Comparison of ENCODE assay signal across 9 mouse cellular contexts in genomic region chr14:30008733-30009575, GRCm38 (mm10). TPM values are rescaled to one million over a fixed set of nuclear protein-coding genes. Genes with fewer than 3 reads are reported as not detected.
DNase-seq lines count a peak whose midpoint lies in the region; ATAC-seq and TF ChIP-seq lines count a peak whose summit lies in the region.
"Had no signal": no experiment of that assay in that cellular context is flagged by ENCODE, and none has a peak within 500 bp of the region (broad histone marks: within the 10 kb centered on the region; RNA-seq: fewer than 3 reads in every experiment).

Il17rb (minus strand) TSS chr14:30008896.
Chdh (plus strand) TSS chr14:30009023.

- no peaks in the 10 kb centered on the region for H3K36me3 ChIP-seq in heart, embryonic 10.5 days
- no peaks in the 10 kb centered on the region; the same call in 1 of the 2 replicates for H3K36me3 ChIP-seq in kidney, adult 2 months (ENCODE audit: control insufficient read depth, insufficient read depth, low read length)
- no peaks in the 10 kb centered on the region for H3K36me3 ChIP-seq in liver, embryonic 15.5 days (replicated peaks)

- DNase-seq in ovary, adult 18-20 months (ENCODE audit: low spot score), result peak; percentile 50
- no peak for DNase-seq in ovary, postnatal 10 days (ENCODE audit: low spot score)
- DNase-seq in embryo, embryonic 10.5 days (ENCODE audit: low spot score), result peak; percentile 49
- DNase-seq in heart, embryonic 10.5 days (ENCODE audit: low spot score), result peak; percentile 79
- peak; percentile 93 for DNase-seq in kidney, adult 2 months
- DNase-seq in naive thymus-derived CD4-positive, alpha-beta T cell, adult 2 months (ENCODE audit: low read depth), result peak; percentile 52
- DNase-seq in thymus, postnatal 4 days, result peak; percentile 71

- peak within 1 kb of the TSS; percentile 62 for H3K4me3 ChIP-seq in heart, embryonic 10.5 days
- H3K4me3 ChIP-seq in kidney, adult 2 months (ENCODE audit: insufficient read depth, low read depth, low read length), result peak within 1 kb of the TSS; percentile 77
- peak within 1 kb of the TSS; percentile 49 for H3K4me3 ChIP-seq in liver, embryonic 15.5 days (replicated peaks)

- no peak for TF ChIP-seq CTCF in kidney, adult 2 months (conservative IDR thresholded peaks at IDR 0.05; ENCODE audit: insufficient read depth, insufficient read length, low read depth, low read length)

- 7% methylated on average over 54 of the region's 54 CpGs for WGBS in heart, embryonic 10.5 days
- 6% methylated on average over 54 of the region's 54 CpGs for WGBS in kidney, adult 2 months
- 8% methylated on average over 54 of the region's 54 CpGs for WGBS in liver, embryonic 15.5 days (ENCODE audit: insufficient replicate concordance)

- no peak for TF ChIP-seq POLR2A in kidney, adult 2 months (IDR thresholded peaks at IDR 0.05; ENCODE audit: low read depth, low read length)

- H3K27me3 ChIP-seq in heart, embryonic 10.5 days (ENCODE audit: insufficient read depth, poor library complexity, severe bottlenecking), result peaks cover 56% of the 10 kb centered on the region
- no peaks in the 10 kb centered on the region for H3K27me3 ChIP-seq in kidney, adult 2 months (replicated peaks; ENCODE audit: control insufficient read depth, insufficient read depth, low read length)
- H3K27me3 ChIP-seq in liver, embryonic 15.5 days, result peaks cover 34% of the 10 kb centered on the region

- peak; percentile 75 for ATAC-seq in liver, embryonic 15.5 days (ENCODE audit: insufficient read depth)

- peak within 1 kb of the TSS; percentile 49; the same call in 1 of the 2 replicates for H3K27ac ChIP-seq in heart, embryonic 10.5 days
- peak within 1 kb of the TSS; percentile 98 for H3K27ac ChIP-seq in kidney, adult 2 months (ENCODE audit: insufficient read depth, low read depth, low read length)
- H3K27ac ChIP-seq in liver, embryonic 15.5 days (replicated peaks), result peak within 1 kb of the TSS; percentile 59
- H3K27ac ChIP-seq: macrophage had no signal

- H3K9ac ChIP-seq in liver, embryonic 15.5 days, result no peak within 1 kb of the TSS; the same call in 1 of the 2 replicates

- no peaks in the 10 kb centered on the region for H3K9me3 ChIP-seq in heart, embryonic 10.5 days
- no peaks in the 10 kb centered on the region for H3K9me3 ChIP-seq in liver, embryonic 15.5 days (replicated peaks)

- H3K4me2 ChIP-seq in liver, embryonic 15.5 days, result peak within 1 kb of the TSS; percentile 57

- H3K4me1 ChIP-seq in heart, embryonic 10.5 days, result peaks cover 14% of the 10 kb centered on the region
- H3K4me1 ChIP-seq in kidney, adult 2 months (ENCODE audit: control insufficient read depth, insufficient read depth, low read length), result peaks cover 25% of the 10 kb centered on the region
- 0 out of 2 replicates have a peak, but pooled peaks cover 5% of the 10 kb centered on the region for H3K4me1 ChIP-seq in liver, embryonic 15.5 days (replicated peaks)

RNA-seq across cellular contexts. Expression of gene Il17rb, which starts in this region (rescaled TPM):
- 0.32 and 0.69 TPM in 2 replicates for polyA plus RNA-seq in heart, embryonic 10.5 days (2016; fragmentation: Nextera tagmentation; extraction: Ambion mirVana)
- 6.7 and 7.3 TPM in 2 replicates for polyA plus RNA-seq in kidney, adult 2 months (2012; rRNA removed)
- polyA plus RNA-seq in liver, embryonic 15.5 days (2015; fragmentation: Nextera tagmentation; extraction: Ambion mirVana), result 2.4 and 3.6 TPM in 2 replicates
- polyA plus RNA-seq: macrophage had no signal

RNA-seq across cellular contexts. Expression of gene Chdh, which starts in this region (rescaled TPM):
- 0.30 and 0.34 TPM in 2 replicates for polyA plus RNA-seq in heart, embryonic 10.5 days (2016; fragmentation: Nextera tagmentation; extraction: Ambion mirVana)
- 112 and 135 TPM in 2 replicates for polyA plus RNA-seq in kidney, adult 2 months (2012; rRNA removed)
- 3.2 and 4.6 TPM in 2 replicates for polyA plus RNA-seq in liver, embryonic 15.5 days (2015; fragmentation: Nextera tagmentation; extraction: Ambion mirVana)

Comparison
In these comparisons a context has a peak if more than half of its experiments do, and no peak if none do; other contexts are left out.
1. RNA of gene Chdh (polyA plus RNA-seq): 112 to 135 TPM in kidney, adult 2 months; 3.2 to 4.6 TPM in liver, embryonic 15.5 days and 0.30 to 0.34 TPM in heart, embryonic 10.5 days; every median in the first group is over 10 times any median in the second.
2. Peak in DNase-seq, H3K4me3 ChIP-seq and H3K27ac ChIP-seq in heart, embryonic 10.5 days; RNA of the genes that start here not detected or under 1 TPM.
3. Peak in every context shown above with its lines, with median percentiles within 50 percentile points of each other: H3K27ac ChIP-seq and H3K4me3 ChIP-seq.